Mouse (Mus musculus): ENCODE data around the gene Slc38a4. TPM values are rescaled to one million over a fixed set of nuclear protein-coding genes. Genes with fewer than 3 reads are reported as not detected.

Gene Slc38a4
- polyA plus RNA-seq, 1 experiment from 2014 or later = 8.5 TPM

DNA sequence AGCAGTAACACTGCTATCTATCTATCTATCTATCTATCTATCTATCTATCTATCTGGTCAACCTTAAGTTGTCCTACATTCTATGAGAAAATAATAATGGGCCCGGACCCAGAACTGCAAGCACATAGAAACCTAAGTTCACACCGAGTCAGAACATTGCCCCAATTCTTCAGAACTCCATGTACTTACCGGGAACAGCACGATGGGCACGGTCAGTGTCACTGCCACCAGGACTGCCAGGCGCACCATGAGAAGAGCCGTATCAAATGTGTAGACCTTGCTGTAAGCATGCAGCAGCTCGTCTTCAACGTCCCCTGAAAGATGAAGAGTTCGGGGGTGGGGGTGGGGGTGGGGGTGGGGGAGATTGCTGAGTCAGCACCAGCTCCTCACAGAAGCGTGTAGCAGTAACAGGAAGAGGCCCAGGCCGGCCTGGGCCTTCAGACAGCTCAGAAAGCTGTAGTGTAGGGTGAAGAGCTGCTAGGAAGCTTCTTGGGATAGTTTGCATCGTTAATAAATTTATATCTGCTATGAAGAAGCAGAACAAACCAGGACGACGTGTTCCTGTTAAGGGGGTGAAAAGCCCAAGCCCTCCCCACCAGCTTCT, 50.0 kb downstream of the Slc38a4 start:
- no peak overlapping the region for H3K27ac ChIP-seq (replicated peaks)
- H3K4me3 ChIP-seq = no peak overlapping the region
- no peaks in the 10 kb centered on the region for H3K36me3 ChIP-seq
- H3K9me3 ChIP-seq = no peaks in the 10 kb centered on the region
- H3K27me3 ChIP-seq = no peaks in the 10 kb centered on the region
- WGBS = 91% methylated on average over 15 of the region's 15 CpGs
- H3K4me2 ChIP-seq = no peak overlapping the region
- H3K9ac ChIP-seq = no peak overlapping the region
- ATAC-seq (ENCODE audit: low read depth) = no peak
- peaks cover 3% of the 10 kb centered on the region; the same call in 1 of the 2 replicates for H3K4me1 ChIP-seq (replicated peaks)

DNA sequence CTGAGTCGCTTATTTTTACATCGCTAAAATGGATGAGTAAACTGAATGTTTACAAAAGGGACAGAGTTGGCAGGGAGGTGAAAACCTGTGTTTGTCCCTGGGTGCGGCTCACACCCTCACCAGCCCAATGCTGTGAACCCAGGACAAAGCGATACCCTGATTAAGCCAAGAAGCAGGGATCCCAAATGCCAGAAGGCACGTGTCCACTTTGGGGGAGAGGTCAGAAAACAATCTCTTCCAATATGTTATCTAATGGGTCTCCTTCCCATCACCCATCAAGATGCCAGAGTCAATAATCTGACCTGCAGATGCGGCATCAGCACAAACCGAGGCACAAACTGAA, 51.3 kb downstream of the Slc38a4 start:
- WGBS = 93% methylated on average over 7 of the region's 7 CpGs
- no peak overlapping the region for H3K4me2 ChIP-seq

DNA sequence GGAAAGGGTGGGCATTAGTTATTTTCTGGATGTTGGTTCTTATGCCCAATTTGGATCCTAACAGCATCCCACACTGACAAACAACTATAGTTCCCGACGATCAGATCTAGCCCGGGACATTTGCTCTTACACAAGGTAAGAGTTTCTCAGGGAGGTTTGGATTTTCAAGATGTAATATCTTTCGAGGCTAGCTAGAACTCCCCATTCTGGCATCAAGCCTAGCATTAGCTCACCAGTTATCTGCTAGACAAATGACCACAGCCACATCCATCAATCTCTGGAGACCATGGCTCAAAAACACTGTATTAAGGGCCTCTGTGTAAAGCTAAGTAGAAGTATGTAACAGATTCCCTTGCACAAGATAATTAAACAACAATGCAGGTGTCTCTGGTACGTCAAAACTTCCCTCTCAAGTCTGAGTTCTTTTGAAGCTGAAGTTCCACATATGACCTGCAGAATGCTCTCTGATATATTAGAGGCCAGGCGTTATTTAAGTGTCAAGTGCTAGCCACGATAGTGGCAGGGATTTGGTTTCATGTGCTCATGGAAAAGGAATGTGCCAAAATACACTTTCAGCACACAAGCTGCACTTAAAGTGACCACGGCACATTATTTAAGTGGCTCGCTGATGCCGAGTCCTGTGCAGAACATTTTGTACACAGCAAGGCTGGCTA, 51.8 kb downstream of the Slc38a4 start:
- H3K27me3 ChIP-seq = no peaks in the 10 kb centered on the region
- no peaks in the 10 kb centered on the region for H3K36me3 ChIP-seq
- 79% methylated on average over 10 of the region's 10 CpGs for WGBS
- H3K9ac ChIP-seq = no peak overlapping the region
- H3K27ac ChIP-seq (replicated peaks) = no peak overlapping the region
- no peak for ATAC-seq (ENCODE audit: low read depth)
- H3K4me2 ChIP-seq = no peak overlapping the region
- H3K4me1 ChIP-seq (replicated peaks) = peaks cover 3% of the 10 kb centered on the region; the same call in 1 of the 2 replicates
- no peaks in the 10 kb centered on the region for H3K9me3 ChIP-seq
- no peak overlapping the region for H3K4me3 ChIP-seq

More for the DNA sequence above, 51.3 kb downstream of the Slc38a4 start:
- no peak overlapping the region for H3K4me3 ChIP-seq
- no peak overlapping the region for H3K27ac ChIP-seq (replicated peaks)
- no peaks in the 10 kb centered on the region for H3K36me3 ChIP-seq
- no peak for ATAC-seq (ENCODE audit: low read depth)
- no peak overlapping the region for H3K9ac ChIP-seq
- no peaks in the 10 kb centered on the region for H3K27me3 ChIP-seq
- H3K4me1 ChIP-seq (replicated peaks) = peaks cover 3% of the 10 kb centered on the region; the same call in 1 of the 2 replicates
- H3K9me3 ChIP-seq = no peaks in the 10 kb centered on the region

DNA sequence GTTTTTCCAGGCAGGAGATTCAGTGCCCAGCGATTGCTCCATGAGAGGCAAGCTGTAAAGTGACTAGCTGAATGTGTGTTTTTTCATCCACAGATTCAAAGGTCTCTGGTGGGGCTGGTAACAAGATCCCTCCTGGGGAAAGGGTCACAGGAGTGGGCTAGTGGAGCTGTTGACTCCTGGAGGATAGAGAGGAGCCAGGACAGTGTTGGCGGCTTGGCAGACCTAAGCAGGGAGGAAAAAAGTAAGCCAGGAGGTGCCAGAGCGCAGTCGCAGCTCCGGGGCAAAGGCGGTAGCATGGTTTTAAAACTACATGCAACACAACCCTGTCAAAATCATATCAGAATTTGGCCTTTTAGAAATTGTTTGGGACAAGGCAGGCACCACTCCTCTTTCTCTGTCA, 52.6 kb downstream of the Slc38a4 start:
- H3K9ac ChIP-seq = peak overlapping the region; percentile 1; the same call in 1 of the 2 replicates
- WGBS = 80% methylated on average over 6 of the region's 6 CpGs
- H3K4me3 ChIP-seq = peak overlapping the region; percentile 24
- H3K9me3 ChIP-seq = no peaks in the 10 kb centered on the region
- H3K27me3 ChIP-seq = no peaks in the 10 kb centered on the region
- peaks cover 3% of the 10 kb centered on the region; the same call in 1 of the 2 replicates for H3K4me1 ChIP-seq (replicated peaks)
- peak overlapping the region; percentile 39 for H3K4me2 ChIP-seq
- ATAC-seq (ENCODE audit: low read depth) = no peak
- H3K27ac ChIP-seq (replicated peaks) = no peak overlapping the region
- H3K36me3 ChIP-seq = no peaks in the 10 kb centered on the region

DNA sequence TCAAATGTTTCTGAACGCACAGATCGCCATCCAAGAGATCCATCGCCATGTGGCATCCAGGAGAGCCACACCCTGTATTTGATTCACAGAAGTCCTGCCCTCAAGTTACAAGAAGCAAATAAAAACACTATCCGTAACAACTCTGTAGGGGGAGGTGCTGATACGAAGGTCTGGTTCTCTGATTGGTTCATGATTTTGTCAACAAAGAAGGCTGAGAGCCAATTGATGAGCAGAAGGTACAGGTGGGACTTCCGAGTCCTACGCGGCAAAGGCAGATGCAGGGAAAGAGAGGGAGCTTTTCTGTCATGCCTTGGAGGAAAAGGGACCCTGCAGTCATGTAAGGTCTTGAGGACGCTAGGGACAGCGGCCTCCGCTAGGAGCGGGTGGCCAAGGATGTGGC, 53.0 kb downstream of the Slc38a4 start:
- ATAC-seq (ENCODE audit: low read depth) = no peak
- H3K4me1 ChIP-seq (replicated peaks) = peaks cover 3% of the 10 kb centered on the region; the same call in 1 of the 2 replicates
- H3K27me3 ChIP-seq = no peaks in the 10 kb centered on the region
- peak overlapping the region; percentile 1; the same call in 1 of the 2 replicates for H3K9ac ChIP-seq
- peak overlapping the region; percentile 39 for H3K4me2 ChIP-seq
- no peak overlapping the region for H3K27ac ChIP-seq (replicated peaks)
- no peaks in the 10 kb centered on the region for H3K36me3 ChIP-seq
- H3K9me3 ChIP-seq = no peaks in the 10 kb centered on the region
- peak overlapping the region; percentile 24 for H3K4me3 ChIP-seq
- 71% methylated on average over 12 of the region's 12 CpGs for WGBS

DNA sequence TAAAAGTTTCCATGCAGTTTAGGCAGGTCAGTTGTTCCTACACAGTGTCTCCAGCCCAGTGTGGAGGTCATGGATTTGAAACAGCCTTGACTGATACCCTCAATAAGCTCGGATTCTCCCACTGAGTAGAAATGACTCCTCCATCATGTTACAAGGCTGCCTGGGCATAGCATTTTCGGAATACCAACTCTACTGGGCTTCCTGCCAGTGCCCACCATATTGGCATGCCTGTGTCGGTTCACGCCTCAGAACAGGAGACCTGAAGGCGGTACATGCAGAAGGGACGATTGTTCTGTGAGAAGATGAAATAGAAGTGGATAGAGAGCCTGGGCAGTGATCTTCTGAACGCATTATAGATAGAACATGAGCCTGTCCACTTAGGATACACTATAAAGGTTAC, 53.9 kb downstream of the Slc38a4 start:
- Histone ChIP-seq H3K4me1 (replicated peaks) (peaks cover 3% of the 10 kb centered on the region; the same call in 1 of the 2 replicates), H3K27me3 (no peaks in the 10 kb centered on the region), H3K36me3 (no peaks in the 10 kb centered on the region), H3K9ac (no peak overlapping the region), H3K9me3 (no peaks in the 10 kb centered on the region), H3K4me2 (no peak overlapping the region), H3K4me3 (no peak overlapping the region), H3K27ac (replicated peaks) (no peak overlapping the region)
- ATAC-seq (ENCODE audit: low read depth) = no peak
- 87% methylated on average over 7 of the region's 7 CpGs for WGBS

DNA sequence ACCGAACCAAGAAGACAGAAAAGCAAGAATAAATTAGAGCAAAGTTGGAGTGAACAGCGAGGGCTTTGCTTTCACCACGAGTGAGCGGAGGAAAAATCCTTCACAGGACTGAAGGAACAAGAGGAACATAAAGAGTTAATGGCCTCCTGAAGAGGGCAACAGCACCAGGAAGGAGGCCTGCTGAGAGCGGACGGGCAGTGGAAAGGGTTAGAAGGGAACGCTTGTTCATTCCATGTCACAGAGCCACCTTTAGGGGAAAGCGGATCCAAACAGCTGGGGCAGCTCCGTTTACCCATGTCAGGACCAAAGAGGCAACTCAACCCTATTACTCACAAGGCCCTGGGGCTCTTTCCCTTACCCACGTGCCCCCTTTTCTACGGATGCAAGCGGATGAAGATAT, 54.3 kb downstream of the Slc38a4 start:
- no peak for ATAC-seq (ENCODE audit: low read depth)

DNA sequence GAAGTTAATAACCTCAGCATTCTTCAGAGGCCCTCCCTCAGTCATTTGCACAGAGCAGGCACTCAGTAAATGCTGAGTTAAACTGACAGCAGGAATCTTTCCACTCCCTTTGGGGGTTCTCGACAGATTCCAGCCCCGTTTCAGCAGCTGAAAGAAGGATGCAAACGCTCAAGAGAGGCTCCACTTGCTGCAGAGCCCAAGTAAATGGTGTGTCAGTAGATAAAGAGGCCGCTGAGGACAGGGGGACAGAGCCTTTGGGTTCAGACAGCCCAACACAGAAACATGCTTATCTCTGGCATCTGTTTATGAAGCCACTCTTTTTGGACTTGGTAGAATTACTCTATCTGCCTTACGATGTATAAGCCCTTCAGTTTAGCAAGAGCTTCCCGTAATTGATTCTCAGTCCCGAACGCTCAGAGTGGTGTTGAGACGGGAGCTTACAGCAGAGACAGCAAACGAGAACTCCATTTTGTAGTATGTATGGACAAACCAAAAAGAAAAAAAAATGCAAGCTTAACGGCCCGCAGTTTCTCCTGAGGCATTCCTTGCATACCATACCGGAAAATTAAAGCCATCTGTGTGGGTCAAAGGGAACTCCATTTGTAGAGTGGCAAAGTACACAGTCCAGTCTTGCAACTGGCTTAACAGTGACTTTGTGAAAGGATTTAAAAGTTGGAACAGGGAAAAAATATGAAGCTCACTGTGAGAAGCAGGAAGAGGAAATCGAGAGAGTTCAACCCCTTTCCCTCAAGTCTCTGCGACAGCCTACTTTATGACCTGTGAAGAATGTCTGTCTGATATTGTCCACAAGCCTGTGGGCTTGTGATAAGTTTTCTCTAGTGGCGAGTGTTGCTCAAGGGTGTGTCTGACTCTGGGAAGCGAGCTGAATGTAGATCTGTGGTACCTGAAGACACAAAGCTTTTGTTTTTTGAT, 55.2 kb downstream of the Slc38a4 start:
- Histone ChIP-seq H3K4me1 (replicated peaks) (peaks cover 3% of the 10 kb centered on the region; the same call in 1 of the 2 replicates), H3K9me3 (no peaks in the 10 kb centered on the region), H3K9ac (no peak overlapping the region), H3K4me3 (no peak overlapping the region), H3K36me3 (no peaks in the 10 kb centered on the region), H3K4me2 (no peak overlapping the region), H3K27me3 (no peaks in the 10 kb centered on the region), H3K27ac (replicated peaks) (peak overlapping the region; percentile 46; the same call in 1 of the 2 replicates)
- WGBS = 59% methylated on average over 17 of the region's 17 CpGs
- ATAC-seq (ENCODE audit: low read depth) = no peak

More for the DNA sequence above, 54.3 kb downstream of the Slc38a4 start:
- Histone ChIP-seq H3K4me2 (no peak overlapping the region), H3K27ac (replicated peaks) (no peak overlapping the region), H3K9me3 (no peaks in the 10 kb centered on the region), H3K36me3 (no peaks in the 10 kb centered on the region), H3K9ac (no peak overlapping the region), H3K4me3 (no peak overlapping the region), H3K4me1 (replicated peaks) (peaks cover 3% of the 10 kb centered on the region; the same call in 1 of the 2 replicates), H3K27me3 (no peaks in the 10 kb centered on the region)
- WGBS = 57% methylated on average over 12 of the region's 12 CpGs

DNA sequence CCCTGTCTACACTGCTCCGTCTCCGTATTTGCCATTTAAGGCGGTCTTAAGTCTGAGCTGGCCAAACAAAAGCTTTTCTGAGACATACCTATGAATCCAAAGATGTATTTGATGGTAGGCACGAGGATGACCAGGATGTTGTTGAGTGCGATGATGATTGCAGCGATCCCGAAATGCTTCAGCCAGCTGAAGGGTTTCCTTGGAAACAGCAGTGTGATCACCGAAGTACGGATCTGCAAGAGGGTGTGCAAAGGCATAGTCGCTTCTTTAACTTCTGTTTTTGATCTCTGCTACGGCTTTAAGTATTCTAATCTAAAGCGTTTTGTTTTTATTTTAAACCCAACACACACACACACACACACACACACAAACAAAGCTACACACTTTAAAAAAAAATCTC, 56.4 kb downstream of the Slc38a4 start:
- 74% methylated on average over 12 of the region's 12 CpGs for WGBS
- Histone ChIP-seq H3K9ac (no peak overlapping the region), H3K4me2 (no peak overlapping the region), H3K4me1 (replicated peaks) (peaks cover 3% of the 10 kb centered on the region; the same call in 1 of the 2 replicates), H3K27ac (replicated peaks) (no peak overlapping the region), H3K36me3 (no peaks in the 10 kb centered on the region), H3K4me3 (no peak overlapping the region), H3K27me3 (no peaks in the 10 kb centered on the region), H3K9me3 (no peaks in the 10 kb centered on the region)
- no peak for ATAC-seq (ENCODE audit: low read depth)

DNA sequence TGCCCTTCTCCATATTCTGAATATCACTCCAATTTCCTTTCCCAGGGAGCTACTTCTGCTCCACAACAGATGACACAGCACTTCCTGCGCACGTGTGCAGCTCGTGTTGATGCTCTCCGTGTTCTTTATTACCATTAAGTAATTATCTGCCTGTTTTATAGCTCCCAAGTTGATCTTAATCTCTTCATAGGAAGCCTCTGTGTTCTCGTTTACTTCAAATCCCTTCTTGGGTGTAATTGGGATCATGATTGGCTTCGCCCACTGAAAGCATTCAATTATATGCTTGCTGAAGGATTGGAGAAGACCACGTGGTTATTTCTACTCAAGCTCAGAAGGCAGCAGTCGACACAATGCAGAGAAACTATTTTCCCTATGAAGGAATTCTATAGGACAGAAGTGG, 70.1 kb downstream of the Slc38a4 start:
- peak; percentile 91 for ATAC-seq (ENCODE audit: low read depth)
- peaks cover 5% of the 10 kb centered on the region; the same call in 1 of the 2 replicates for H3K4me1 ChIP-seq (replicated peaks)
- WGBS = 37% methylated on average over 8 of the region's 8 CpGs

DNA sequence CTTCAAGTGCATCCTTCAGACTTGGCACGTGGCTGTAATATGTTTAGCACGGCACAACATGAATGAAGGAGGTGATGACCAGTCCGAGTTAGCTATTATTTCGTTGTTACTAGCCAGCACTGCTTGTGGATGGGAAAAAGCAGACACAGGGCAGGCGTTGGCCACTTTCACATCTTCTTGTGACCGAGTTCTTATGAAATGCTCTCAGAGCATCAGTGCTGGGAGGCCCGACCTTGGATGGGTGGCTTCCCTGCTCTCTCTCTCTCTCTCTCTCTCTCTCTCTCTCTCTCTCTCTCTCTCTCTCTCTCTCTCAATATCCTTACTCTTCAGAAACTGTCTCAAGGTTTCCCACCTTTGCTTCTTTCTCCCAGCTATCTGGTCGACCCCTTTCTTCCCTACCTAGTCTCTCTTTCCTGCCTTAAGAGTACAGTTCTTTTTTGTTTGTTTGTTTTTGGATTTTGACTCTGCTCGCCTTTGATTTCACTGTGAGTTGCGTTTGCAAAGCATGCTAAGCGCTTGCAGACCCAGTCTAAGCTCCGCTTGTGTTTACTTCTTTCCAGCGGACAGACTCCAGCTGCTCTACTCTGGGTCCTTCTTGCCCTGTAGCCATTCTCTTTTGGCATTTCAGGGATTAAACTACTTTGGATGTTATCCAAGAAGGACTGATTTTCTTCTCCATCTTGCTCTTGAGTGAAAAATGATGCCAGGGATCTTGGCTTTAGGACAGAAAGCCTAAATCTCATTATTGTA, 72.0 kb downstream of the Slc38a4 start:
- no peak overlapping the region for H3K4me2 ChIP-seq
- H3K9me3 ChIP-seq = 0 out of 2 replicates have a peak, but pooled peaks cover 2% of the 10 kb centered on the region
- H3K36me3 ChIP-seq = no peaks in the 10 kb centered on the region
- 91% methylated on average over 13 of the region's 13 CpGs for WGBS
- H3K27me3 ChIP-seq = no peaks in the 10 kb centered on the region
- H3K9ac ChIP-seq = no peak overlapping the region
- no peak for ATAC-seq (ENCODE audit: low read depth)
- H3K4me3 ChIP-seq = no peak overlapping the region
- H3K27ac ChIP-seq (replicated peaks) = no peak overlapping the region
- H3K4me1 ChIP-seq (replicated peaks) = peaks cover 5% of the 10 kb centered on the region; the same call in 1 of the 2 replicates

More for the DNA sequence above, 70.1 kb downstream of the Slc38a4 start:
- Histone ChIP-seq H3K27me3 (no peaks in the 10 kb centered on the region), H3K9ac (no peak overlapping the region), H3K36me3 (no peaks in the 10 kb centered on the region), H3K4me2 (no peak overlapping the region), H3K4me3 (no peak overlapping the region), H3K27ac (replicated peaks) (no peak overlapping the region), H3K9me3 (0 out of 2 replicates have a peak, but pooled peaks cover 2% of the 10 kb centered on the region)

All from neural tube, embryonic 13.5 days (tissue).